Mouse (Mus musculus) thymus, adult 2 months (tissue): ENCODE data around the gene Gm10961. TPM values are rescaled to one million over a fixed set of nuclear protein-coding genes. Genes with fewer than 3 reads are reported as not detected.

Experiments used
- DNase-seq: peaks from one replicate; pipeline ENCODE4 v3.0.0; 2021
- H3K27ac ChIP-seq: fragments of 200-500 bp; 2 replicates; pipeline ENCODE4 v1.5.1; 2012; ENCODE audit warnings: low read length, control low read depth; ENCODE audit not compliant: control insufficient read depth, insufficient read depth
- H3K27me3 ChIP-seq: fragments of 200-500 bp; 2 replicates; pipeline ENCODE4 v1.6.1; 2012; ENCODE audit warnings: mild to moderate bottlenecking, low read length, moderate library complexity, mixed read lengths; ENCODE audit not compliant: control insufficient read depth, insufficient read depth
- H3K36me3 ChIP-seq: fragments of 200-500 bp; 2 replicates; pipeline ENCODE4 v1.6.1; 2012; ENCODE audit warnings: mild to moderate bottlenecking, low read length, moderate library complexity; ENCODE audit not compliant: control insufficient read depth, insufficient read depth
- H3K4me1 ChIP-seq: fragments of 200-500 bp; replicated peaks from 2 replicates; pipeline ENCODE4 v1.6.1; 2012; ENCODE audit warnings: low read length; ENCODE audit not compliant: control insufficient read depth, insufficient read depth
- H3K4me3 ChIP-seq: fragments of 200-500 bp; 2 replicates; pipeline ENCODE4 v1.5.1; 2012; ENCODE audit warnings: mild to moderate bottlenecking, low read length, control low read depth, moderate library complexity; ENCODE audit not compliant: control insufficient read depth, insufficient read depth
- CTCF ChIP-seq: fragments of 200-500 bp; IDR thresholded peaks from 2 replicates; pipeline ENCODE4 v1.5.1; 2012; ENCODE audit warnings: mild to moderate bottlenecking, control low read depth, low read length, moderate library complexity, borderline replicate concordance; ENCODE audit not compliant: control insufficient read depth, poor library complexity, insufficient read depth; ENCODE audit errors: extremely low read depth
- POLR2A ChIP-seq: fragments of 200-500 bp; IDR thresholded peaks from 2 replicates; pipeline ENCODE4 v1.6.1; 2012; ENCODE audit warnings: mild to moderate bottlenecking, low read length, control low read depth, moderate library complexity; ENCODE audit not compliant: control insufficient read depth, poor library complexity, insufficient read depth; ENCODE audit errors: extremely low read depth
- WGBS: fragments of 180-500 bp; shearing (Covaris S2); methylation state at CpG from one replicate; pipeline ENCODE4 v1.1.7; 2018; 5-methylcytosine and 5-hydroxymethylcytosine counted together
- polyA plus RNA-seq: library from polyadenylated mRNA; depleted of rRNA; stranded (reverse); fragments of >200 nt; gene quantifications from 2 replicates; pipeline ENCODE4 v1.2.3, GENCODE M21; 2012

Gene Gm10961
- polyA plus RNA-seq, 1 experiment = not detected

- Histone ChIP-seq H3K4me1 (no peaks in the 10 kb centered on the region), H3K4me3 (no peak overlapping the region), H3K27me3 (no peaks in the 10 kb centered on the region), H3K36me3 (no peaks in the 10 kb centered on the region), H3K27ac (no peak overlapping the region)
- no peak for TF ChIP-seq CTCF
- TF ChIP-seq POLR2A = no peak
- WGBS = 92% methylated on average over 3 of the region's 3 CpGs
- no peak for DNase-seq
Observed at GRCm38 (mm10) chr3:107652968-107653367, 21.8 kb downstream of the Gm10961 start.

GRCm38 (mm10) chr3:107654861-107655260, 23.7 kb downstream of the Gm10961 start:
- no peak overlapping the region for H3K4me3 ChIP-seq
- H3K27ac ChIP-seq = no peak overlapping the region
- WGBS = 84% methylated on average over 3 of the region's 3 CpGs
- no peaks in the 10 kb centered on the region for H3K36me3 ChIP-seq
- TF ChIP-seq CTCF (no peak), POLR2A (no peak)
- H3K27me3 ChIP-seq = no peaks in the 10 kb centered on the region
- H3K4me1 ChIP-seq = no peaks in the 10 kb centered on the region
- no peak for DNase-seq

- H3K27ac ChIP-seq = no peak overlapping the region
- no peak for DNase-seq
- no peak overlapping the region for H3K4me3 ChIP-seq
- TF ChIP-seq POLR2A = no peak
- TF ChIP-seq CTCF = no peak
- no peaks in the 10 kb centered on the region for H3K4me1 ChIP-seq
- no peaks in the 10 kb centered on the region; the same call in 1 of the 2 replicates for H3K36me3 ChIP-seq
- 93% methylated on average over 3 of the region's 3 CpGs for WGBS
- H3K27me3 ChIP-seq = no peaks in the 10 kb centered on the region
Observed at GRCm38 (mm10) chr3:107655491-107655890, 24.4 kb downstream of the Gm10961 start.

- TF ChIP-seq CTCF (no peak), POLR2A (no peak)
- H3K27ac ChIP-seq = no peak overlapping the region
- WGBS = 90% methylated on average over 2 of the region's 2 CpGs
- H3K4me1 ChIP-seq = no peaks in the 10 kb centered on the region
- peaks cover 3% of the 10 kb centered on the region for H3K36me3 ChIP-seq
- no peaks in the 10 kb centered on the region for H3K27me3 ChIP-seq
- H3K4me3 ChIP-seq = no peak overlapping the region
- no peak for DNase-seq
Observed at GRCm38 (mm10) chr3:107656151-107656550, 25.0 kb downstream of the Gm10961 start.

GRCm38 (mm10) chr3:107656888-107657287, 25.8 kb downstream of the Gm10961 start:
- H3K4me1 ChIP-seq = no peaks in the 10 kb centered on the region
- H3K27ac ChIP-seq = no peak overlapping the region
- H3K4me3 ChIP-seq = no peak overlapping the region
- H3K27me3 ChIP-seq = no peaks in the 10 kb centered on the region
- TF ChIP-seq POLR2A (no peak), CTCF (no peak)
- peaks cover 4% of the 10 kb centered on the region for H3K36me3 ChIP-seq
- WGBS = 70% methylated on average over 4 of the region's 4 CpGs
- no peak for DNase-seq

GRCm38 (mm10) chr3:107659000-107659399, 27.9 kb downstream of the Gm10961 start:
- Histone ChIP-seq H3K4me3 (no peak overlapping the region), H3K27ac (no peak overlapping the region), H3K27me3 (no peaks in the 10 kb centered on the region), H3K36me3 (peaks cover 17% of the 10 kb centered on the region), H3K4me1 (no peaks in the 10 kb centered on the region)
- DNase-seq = no peak
- 95% methylated on average over 1 of the region's 1 CpGs for WGBS
- TF ChIP-seq POLR2A = no peak
- no peak for TF ChIP-seq CTCF

- H3K27me3 ChIP-seq = no peaks in the 10 kb centered on the region
- TF ChIP-seq POLR2A (no peak), CTCF (no peak)
- no peak overlapping the region for H3K4me3 ChIP-seq
- H3K27ac ChIP-seq = no peak overlapping the region
- peaks cover 65% of the 10 kb centered on the region for H3K36me3 ChIP-seq
- no peak for DNase-seq
- 100% methylated on average over 1 of the region's 1 CpGs for WGBS
- no peaks in the 10 kb centered on the region for H3K4me1 ChIP-seq
Observed at GRCm38 (mm10) chr3:107664641-107665040, 33.5 kb downstream of the Gm10961 start.
